Mouse (Mus musculus) ES-E14 (cell line): Measurements from ENCODE around the gene Rex1bd.

ENCODE experiments used
- ZC3H11A ChIP-seq: IDR thresholded peaks from 2 replicates; pipeline ENCODE4 v1.6.1; 2012; ENCODE audit warnings: low read depth, mild to moderate bottlenecking, inconsistent platforms, low read length, borderline replicate concordance
- ZNF384 ChIP-seq: IDR thresholded peaks from 2 replicates; pipeline ENCODE4 v1.6.1; 2012; ENCODE audit warnings: low read depth, low read length, inconsistent platforms

GRCm38 (mm10) chr8:70468733-70469132 lies 37.8 kb downstream of the Rex1bd start:
- TF ChIP-seq ZC3H11A: no peak
- TF ChIP-seq ZNF384: no peak
